Mouse (Mus musculus) embryo, embryonic 10 days (tissue): ENCODE measurements at regions not wholly inside any gene's neighbourhood (a gene's known extent, or its start where the extent isn't known, plus 50 kb on each side); places are given as distances from the start of the nearest gene placed in this dataset.

ENCODE experiments used
- DNase-seq: peaks from one replicate; pipeline ENCODE4 v3.0.0-alpha.2; 2015; ENCODE audit warnings: low spot score

- no peak for DNase-seq
Observed at GRCm38 (mm10) chr4:46257061-46257795, 61.1 kb upstream of the Xpa start.

- DNase-seq: no peak
Observed at GRCm38 (mm10) chr4:46258774-46259173, 62.7 kb upstream of the Xpa start.

DNA sequence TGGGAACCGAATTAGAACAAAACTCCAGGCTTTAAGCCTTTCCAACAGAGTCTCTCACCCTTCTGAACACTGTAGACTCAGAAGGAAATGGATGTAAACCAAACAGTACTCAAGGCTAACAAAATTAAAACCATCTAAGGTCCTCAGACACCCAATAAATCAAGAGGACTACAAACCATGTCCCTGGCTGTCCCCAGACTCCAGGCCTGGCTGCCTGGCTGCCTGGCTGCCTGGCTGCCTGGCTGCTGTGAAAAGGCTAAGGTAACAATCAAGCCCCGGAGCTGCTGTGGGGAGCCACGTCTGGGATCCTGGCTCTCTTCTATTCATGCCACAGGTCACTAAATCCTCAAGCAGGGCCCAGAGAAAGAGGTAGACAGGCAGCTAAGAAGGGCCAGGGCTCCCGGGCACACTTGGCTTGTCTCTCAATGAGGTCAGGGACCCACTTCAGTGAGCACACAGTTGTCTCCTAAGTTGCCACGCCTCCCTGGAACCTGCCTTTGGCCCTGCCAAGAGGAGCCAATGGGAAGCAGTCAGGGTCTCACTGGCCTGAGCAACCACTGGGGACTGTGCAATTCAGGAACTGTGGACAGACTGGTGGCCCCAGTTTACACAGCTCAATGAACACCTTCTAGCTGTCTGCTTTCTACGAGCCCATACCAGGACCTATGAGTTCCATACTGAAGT lies 72.6 kb upstream of the Xpa start:
- DNase-seq: peak; percentile 27

DNA sequence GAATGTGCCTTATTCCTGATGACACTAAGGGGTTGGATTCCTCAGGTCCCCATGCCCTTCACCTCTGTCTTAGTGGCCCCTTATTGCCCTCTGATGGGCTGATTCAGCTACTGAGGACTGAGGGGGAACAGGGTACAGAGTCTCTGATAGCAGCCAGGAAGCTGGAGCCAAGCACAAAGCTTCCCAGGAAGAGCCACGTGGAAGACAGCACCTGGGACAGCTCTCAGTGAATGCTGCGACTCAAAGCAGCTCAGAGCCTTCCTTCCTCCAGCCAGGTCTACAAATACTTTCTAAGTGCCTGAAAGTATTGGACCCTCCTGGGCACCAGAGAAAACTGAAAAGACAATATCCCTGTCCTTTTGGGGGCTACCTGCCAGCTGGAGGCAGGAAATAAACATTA lies 72.3 kb upstream of the Foxe1 start:
- DNase-seq: peak; percentile 56

GRCm38 (mm10) chr4:46275773-46276172 lies 67.6 kb upstream of the Foxe1 start:
- DNase-seq: peak; percentile 9

DNA sequence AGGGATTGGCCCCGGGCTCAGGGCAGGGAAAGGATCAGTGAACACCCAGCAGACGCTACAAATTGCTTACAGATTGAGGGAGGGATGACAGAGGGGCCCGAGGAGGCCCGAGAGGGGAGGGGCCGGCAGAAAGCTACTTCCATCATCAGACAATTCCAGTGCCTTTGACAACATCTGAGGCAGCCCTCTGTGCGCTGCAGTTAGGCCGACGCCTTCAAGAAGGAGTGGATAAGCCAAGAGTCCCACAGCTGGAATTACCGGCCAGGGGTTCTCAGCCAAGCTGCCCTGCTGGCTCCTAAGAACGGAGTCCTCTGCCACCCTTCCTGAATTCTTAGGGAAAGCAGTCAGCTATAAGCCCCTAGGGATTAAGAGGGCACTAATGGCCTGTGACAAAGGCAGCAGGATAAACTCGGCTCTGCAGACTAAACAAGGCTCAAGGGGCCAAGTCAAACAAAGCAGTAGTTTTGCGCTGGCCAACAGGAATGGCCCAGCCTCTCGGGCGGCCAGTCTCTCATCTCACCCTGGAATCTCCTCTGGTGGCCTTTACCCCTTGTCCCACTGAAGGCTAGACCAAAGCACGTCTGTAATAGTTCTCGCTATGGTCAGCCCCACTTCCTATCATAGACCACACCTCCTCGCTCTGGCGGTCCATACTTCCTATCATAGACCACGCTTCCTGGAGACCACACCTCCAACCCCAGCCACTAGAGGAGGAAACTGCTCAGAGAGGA lies 66.4 kb upstream of the Foxe1 start:
- DNase-seq: peak; percentile 65

- DNase-seq: no peak
Observed at GRCm38 (mm10) chr4:46286955-46287354, 56.5 kb upstream of the Foxe1 start.

GRCm38 (mm10) chr4:46291620-46292254 lies 51.7 kb upstream of the Foxe1 start:
- DNase-seq: no peak
